Mouse (Mus musculus) heart, embryonic 15.5 days (tissue): ENCODE data around the gene Sorbs1. TPM values are rescaled to one million over a fixed set of nuclear protein-coding genes. Genes with fewer than 3 reads are reported as not detected.

Experiments used
- ATAC-seq: fragments of 200-750 bp; cut with Nextera tagmentation; replicated peaks from 2 replicates; pipeline ENCODE4 v1.8.0; 2017; ENCODE audit warnings: low read depth, moderate TSS enrichment; ENCODE audit not compliant: insufficient number of reproducible peaks, insufficient read depth, low FRiP score
- H3K27ac ChIP-seq: fragments of 300-500 bp; sonication (generic); 2 replicates; pipeline ENCODE4 v1.5.1; 2015; ENCODE audit warnings: mild to moderate bottlenecking, inconsistent platforms
- H3K27me3 ChIP-seq: fragments of 300-500 bp; sonication (generic); 2 replicates; pipeline ENCODE4 v1.6.1; 2015; ENCODE audit warnings: inconsistent platforms
- H3K36me3 ChIP-seq: fragments of 300-500 bp; sonication (generic); 2 replicates; pipeline ENCODE4 v1.6.1; 2015; ENCODE audit warnings: mild to moderate bottlenecking, inconsistent platforms
- H3K4me1 ChIP-seq: fragments of 300-500 bp; sonication (generic); replicated peaks from 2 replicates; pipeline ENCODE4 v1.6.1; 2015; ENCODE audit warnings: inconsistent platforms
- H3K4me2 ChIP-seq: fragments of 300-500 bp; sonication (generic); 2 replicates; pipeline ENCODE4 v1.6.1; 2015; ENCODE audit warnings: inconsistent platforms, mild to moderate bottlenecking, moderate library complexity
- H3K4me3 ChIP-seq: fragments of 300-500 bp; sonication (generic); 2 replicates; pipeline ENCODE4 v1.5.1; 2015; ENCODE audit warnings: mild to moderate bottlenecking, inconsistent platforms
- H3K9ac ChIP-seq: fragments of 300-500 bp; sonication (generic); 2 replicates; pipeline ENCODE4 v1.6.1; 2015; ENCODE audit warnings: mild to moderate bottlenecking, inconsistent platforms
- H3K9me3 ChIP-seq: fragments of 300-500 bp; sonication (generic); replicated peaks from 2 replicates; pipeline ENCODE4 v1.6.1; 2016; ENCODE audit warnings: inconsistent platforms
- WGBS: fragments of 180-500 bp; shearing (Covaris S2); methylation state at CpG from one replicate; pipeline ENCODE4 v1.1.7; 2015; ENCODE audit warnings: mixed read lengths; 5-methylcytosine and 5-hydroxymethylcytosine counted together
- polyA plus RNA-seq: library from polyadenylated mRNA; unstranded; fragments of >200 nt; fragmentation: Nextera tagmentation; extraction: Ambion mirVana; gene quantifications from 2 replicates; pipeline ENCODE4 v1.2.1, GENCODE M21; 2015

Gene Sorbs1
- polyA plus RNA-seq, 1 experiment from 2014 or later: 126 TPM

DNA sequence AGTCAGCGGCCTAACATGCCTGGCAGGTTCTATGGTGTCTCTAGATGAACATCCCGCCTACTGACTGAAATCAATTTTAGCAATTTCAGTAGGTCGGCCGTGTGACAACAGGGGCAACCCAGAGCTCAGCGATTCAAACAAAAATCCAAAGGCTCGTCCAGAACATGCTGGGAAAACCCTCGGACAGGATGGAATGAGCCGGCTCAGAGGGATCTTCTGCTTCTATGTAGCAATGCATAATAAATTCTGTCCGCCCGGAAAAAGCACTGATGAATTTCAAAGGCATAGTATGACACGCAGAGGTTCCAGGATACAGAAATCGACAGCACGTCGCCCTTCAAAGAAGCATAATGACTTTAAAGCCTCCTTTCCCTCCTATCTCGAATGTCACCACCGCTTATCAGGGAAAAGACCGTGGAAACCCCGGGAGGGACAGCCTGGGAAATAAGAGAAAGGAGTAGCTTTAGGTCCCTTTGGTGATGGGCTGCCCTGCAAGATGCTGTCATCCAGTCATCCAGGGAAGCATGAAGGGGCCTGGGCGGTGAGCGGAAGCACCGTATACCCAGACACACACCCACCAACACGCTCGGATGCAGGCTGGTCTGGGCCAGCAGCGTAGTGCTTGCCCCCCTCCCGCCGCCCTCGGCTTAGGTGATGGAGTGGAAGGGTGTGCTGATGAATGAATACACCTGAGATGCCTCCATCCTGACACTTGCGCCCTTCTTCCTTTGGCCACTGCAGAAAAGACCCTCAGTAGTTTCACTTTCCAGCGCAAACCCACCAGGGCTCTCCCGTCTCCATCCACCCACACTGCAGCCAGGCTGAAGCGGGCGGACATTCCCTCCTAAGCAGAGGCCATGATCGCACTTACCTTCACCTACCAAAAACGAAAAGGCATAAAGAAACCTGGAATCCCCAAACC lies 818 bp downstream of the Sorbs1 start:
- peak overlapping the region; percentile 89 for H3K4me2 ChIP-seq

DNA sequence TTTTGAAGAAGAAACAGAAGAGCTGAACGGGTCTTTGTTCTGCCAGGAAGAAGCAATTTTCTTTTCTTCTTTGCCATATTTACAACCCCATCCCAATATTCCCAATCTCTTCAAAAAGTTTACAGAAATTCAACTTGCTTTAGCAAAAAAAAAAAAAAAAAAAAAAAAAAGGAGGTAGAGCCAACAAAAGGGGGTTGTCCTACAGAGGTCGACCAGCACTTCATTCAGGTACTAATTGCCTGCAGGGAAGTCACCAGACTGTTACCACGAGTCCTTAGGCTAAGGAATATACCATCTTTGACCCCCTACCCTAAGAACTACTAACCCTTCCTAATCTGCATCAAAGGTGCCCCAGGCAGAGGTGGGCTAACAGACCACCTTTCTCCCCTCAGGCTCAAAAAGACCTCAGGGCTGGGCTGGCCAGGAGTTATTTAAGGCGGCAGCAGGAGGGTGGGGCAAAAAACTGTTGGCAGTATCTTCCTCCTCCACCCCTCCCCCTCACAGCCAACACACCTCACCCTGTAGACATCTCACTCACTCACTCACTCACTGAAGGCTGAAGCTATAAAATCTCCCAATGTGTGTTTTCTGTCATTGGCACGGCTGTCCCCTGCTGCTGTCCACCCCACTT lies 1.8 kb downstream of the Sorbs1 start:
- Histone ChIP-seq H3K9me3 (no peaks in the 10 kb centered on the region), H3K4me3 (peak overlapping the region; percentile 85), H3K4me2 (peak overlapping the region; percentile 89), H3K9ac (peak overlapping the region; percentile 92; the same call in 1 of the 2 replicates), H3K36me3 (no peaks in the 10 kb centered on the region), H3K27me3 (no peaks in the 10 kb centered on the region), H3K27ac (peak overlapping the region; percentile 94), H3K4me1 (peaks cover 30% of the 10 kb centered on the region)
- 0 out of 2 replicates have a peak, but pooled peaks have one; percentile 5 for ATAC-seq
- 9% methylated on average over 5 of the region's 5 CpGs for WGBS

More for the DNA sequence above, 818 bp downstream of the Sorbs1 start:
- Histone ChIP-seq H3K36me3 (no peaks in the 10 kb centered on the region), H3K27me3 (no peaks in the 10 kb centered on the region), H3K4me3 (peak overlapping the region; percentile 85), H3K4me1 (peaks cover 30% of the 10 kb centered on the region), H3K27ac (peak overlapping the region; percentile 94), H3K9ac (peak overlapping the region; percentile 92), H3K9me3 (no peaks in the 10 kb centered on the region)
- ATAC-seq: peak; percentile 31
- WGBS: under 1% methylated on average over 34 of the region's 34 CpGs

DNA sequence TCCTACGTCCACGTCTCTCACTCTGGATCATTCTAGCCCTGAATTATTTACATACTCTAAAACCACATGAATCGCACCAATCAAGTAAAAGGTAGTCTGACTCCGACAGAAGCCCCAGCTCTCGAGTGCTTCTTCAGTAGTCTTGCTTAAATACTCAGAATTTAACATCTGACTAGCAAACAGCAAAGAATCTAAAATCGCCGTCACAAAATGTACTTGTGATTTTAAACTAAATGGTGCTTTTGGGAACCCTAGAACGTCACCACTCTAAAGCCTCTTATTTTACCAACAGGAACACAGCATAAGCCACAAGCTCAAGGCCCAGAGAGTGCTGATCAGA lies 2.5 kb downstream of the Sorbs1 start:
- ATAC-seq: no peak
- no peaks in the 10 kb centered on the region for H3K36me3 ChIP-seq
- H3K4me2 ChIP-seq: peak overlapping the region; percentile 89
- H3K27ac ChIP-seq: peak overlapping the region; percentile 94
- no peak overlapping the region; the same call in 1 of the 2 replicates for H3K9ac ChIP-seq
- H3K4me1 ChIP-seq: peaks cover 30% of the 10 kb centered on the region
- no peaks in the 10 kb centered on the region for H3K9me3 ChIP-seq
- no peaks in the 10 kb centered on the region for H3K27me3 ChIP-seq
- peak overlapping the region; percentile 85 for H3K4me3 ChIP-seq
- 65% methylated on average over 8 of the region's 8 CpGs for WGBS

DNA sequence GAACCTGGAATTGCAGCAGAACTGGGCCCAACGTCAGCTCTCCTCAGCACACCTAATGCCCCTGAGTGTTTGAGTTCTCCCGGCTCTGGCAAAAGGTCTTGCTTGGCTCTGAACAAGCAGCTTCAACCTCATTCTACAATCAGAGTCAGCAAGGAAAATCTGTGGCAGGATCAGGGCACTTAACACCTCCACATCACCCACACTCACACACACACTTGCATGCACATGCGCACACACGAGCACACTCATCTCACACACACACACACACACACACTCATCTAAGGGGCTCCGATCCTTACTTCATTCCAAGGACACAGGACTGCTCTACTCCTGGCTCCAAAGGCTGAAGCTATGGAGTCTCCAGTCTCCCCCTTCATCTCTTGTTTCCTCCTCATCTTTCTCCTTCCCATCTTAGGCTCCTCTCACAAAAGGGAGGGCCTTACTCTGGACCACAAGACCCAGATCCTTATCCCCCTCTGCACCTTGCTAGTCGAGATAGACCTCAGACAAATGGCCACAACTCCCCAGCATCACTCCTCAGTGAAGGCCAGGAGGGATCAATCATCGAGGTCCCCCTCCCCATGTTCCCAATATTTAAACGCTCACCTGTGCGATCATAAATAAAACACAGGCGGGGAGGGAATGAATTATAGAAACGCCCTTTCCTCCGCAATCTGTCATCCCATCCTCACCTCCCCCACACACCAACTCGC lies 3.0 kb downstream of the Sorbs1 start:
- Histone ChIP-seq H3K4me2 (peak overlapping the region; percentile 89), H3K27me3 (no peaks in the 10 kb centered on the region), H3K27ac (peak overlapping the region; percentile 37; the same call in 1 of the 2 replicates), H3K9me3 (no peaks in the 10 kb centered on the region), H3K9ac (peak overlapping the region; percentile 15; the same call in 1 of the 2 replicates), H3K4me1 (peaks cover 30% of the 10 kb centered on the region), H3K36me3 (no peaks in the 10 kb centered on the region), H3K4me3 (0 out of 2 replicates have a peak overlapping the region, but pooled peaks have one; percentile 85)
- ATAC-seq: no peak
- WGBS: 62% methylated on average over 13 of the region's 13 CpGs

DNA sequence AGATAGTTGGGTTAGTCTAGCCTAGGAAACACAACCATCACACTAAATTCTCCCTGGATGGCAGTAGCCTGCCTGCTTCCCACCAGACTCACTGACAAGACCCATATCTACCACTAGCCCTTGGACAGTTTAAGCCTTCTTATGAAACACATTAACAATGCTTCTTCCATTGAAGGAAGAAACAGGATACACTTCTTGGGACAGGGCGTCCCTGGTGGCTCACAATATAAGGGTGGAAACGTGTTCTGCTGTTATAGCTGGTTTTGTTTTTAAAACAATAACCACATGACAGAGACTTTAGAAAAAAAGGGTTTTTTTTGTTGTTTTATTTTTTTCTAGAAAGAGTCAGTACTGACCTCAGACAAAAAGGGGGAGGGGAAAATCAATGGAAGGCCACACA lies 4.3 kb downstream of the Sorbs1 start:
- peaks cover 38% of the 10 kb centered on the region for H3K4me1 ChIP-seq
- no peaks in the 10 kb centered on the region for H3K36me3 ChIP-seq
- peak overlapping the region; percentile 51; the same call in 1 of the 2 replicates for H3K27ac ChIP-seq
- WGBS: 76% methylated on average over 2 of the region's 2 CpGs
- no peak overlapping the region for H3K4me3 ChIP-seq
- no peaks in the 10 kb centered on the region for H3K9me3 ChIP-seq
- no peak overlapping the region for H3K9ac ChIP-seq
- no peaks in the 10 kb centered on the region for H3K27me3 ChIP-seq
- no peak for ATAC-seq
- H3K4me2 ChIP-seq: no peak overlapping the region

DNA sequence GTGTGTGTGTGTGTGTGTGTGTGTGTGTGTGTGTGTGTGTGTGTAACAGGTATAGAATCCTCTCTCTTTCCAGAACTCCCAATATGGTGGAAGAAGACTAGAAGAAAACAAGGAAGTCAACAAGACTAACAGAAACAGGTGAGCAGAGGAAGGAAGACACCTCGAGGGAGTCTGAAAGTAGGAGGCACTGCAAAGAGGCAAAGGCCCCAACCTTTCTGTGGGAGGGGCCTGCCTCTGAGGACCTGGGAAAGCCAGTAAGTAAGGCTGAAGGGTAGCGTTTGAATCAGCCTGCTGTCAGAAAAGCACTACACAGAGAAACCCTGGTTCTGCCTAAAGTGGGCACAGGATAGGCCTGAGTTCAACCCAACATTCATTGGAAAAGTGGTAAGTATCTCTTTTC lies 4.7 kb downstream of the Sorbs1 start:
- Histone ChIP-seq H3K9ac (no peak overlapping the region), H3K27ac (peak overlapping the region; percentile 51; the same call in 1 of the 2 replicates), H3K36me3 (no peaks in the 10 kb centered on the region), H3K9me3 (no peaks in the 10 kb centered on the region), H3K4me1 (peaks cover 41% of the 10 kb centered on the region), H3K27me3 (no peaks in the 10 kb centered on the region), H3K4me2 (no peak overlapping the region), H3K4me3 (no peak overlapping the region)
- no peak for ATAC-seq
- 49% methylated on average over 2 of the region's 2 CpGs for WGBS

DNA sequence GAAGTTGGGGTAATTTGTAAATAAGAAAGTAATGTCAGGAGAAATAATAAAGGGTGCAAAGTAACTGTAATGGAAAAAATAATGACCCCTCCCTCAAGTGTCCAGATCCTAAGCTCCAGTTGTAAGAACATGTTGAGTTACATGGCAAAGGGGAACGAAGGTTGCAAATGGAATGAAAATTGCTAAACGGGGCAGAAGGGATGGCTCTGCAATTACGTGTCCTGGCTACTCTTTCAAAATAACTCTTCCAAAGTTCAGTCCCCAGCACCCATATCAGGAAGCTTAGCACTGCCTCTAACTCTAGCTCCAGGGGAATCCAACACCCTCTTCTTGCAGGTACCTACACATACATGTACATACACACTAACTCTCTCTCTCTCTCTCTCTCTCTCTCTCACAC lies 6.6 kb downstream of the Sorbs1 start:
- H3K9ac ChIP-seq: no peak overlapping the region

DNA sequence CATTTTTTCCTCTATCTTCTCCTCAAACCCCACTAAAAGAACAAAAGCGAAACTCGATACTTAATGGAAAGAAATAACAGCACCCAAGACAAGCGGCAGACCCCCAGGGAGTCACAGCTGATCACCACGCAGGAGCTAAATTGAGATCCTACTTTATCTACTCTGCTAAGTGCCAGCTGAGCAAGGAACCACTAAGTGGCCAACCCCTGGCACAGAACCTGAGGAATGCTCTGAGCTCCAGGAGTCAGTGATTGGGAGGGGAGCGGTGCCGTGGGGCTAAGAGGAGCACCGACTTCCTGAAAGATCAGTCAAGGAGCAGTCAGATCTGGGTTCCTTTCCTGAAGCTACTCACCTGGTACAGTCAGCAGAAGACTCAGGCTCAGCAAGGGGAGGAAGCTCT lies 9.2 kb downstream of the Sorbs1 start:
- no peak overlapping the region for H3K4me3 ChIP-seq
- no peaks in the 10 kb centered on the region for H3K9me3 ChIP-seq
- H3K4me1 ChIP-seq: peaks cover 39% of the 10 kb centered on the region
- peak overlapping the region; percentile 75 for H3K27ac ChIP-seq
- H3K36me3 ChIP-seq: no peaks in the 10 kb centered on the region
- no peak overlapping the region; the same call in 1 of the 2 replicates for H3K9ac ChIP-seq
- H3K27me3 ChIP-seq: no peaks in the 10 kb centered on the region
- peak overlapping the region; percentile 48 for H3K4me2 ChIP-seq
- ATAC-seq: peak; percentile 60; the same call in 1 of the 2 replicates
- 51% methylated on average over 7 of the region's 7 CpGs for WGBS

More for the DNA sequence above, 6.6 kb downstream of the Sorbs1 start:
- Histone ChIP-seq H3K36me3 (no peaks in the 10 kb centered on the region), H3K27ac (no peak overlapping the region), H3K27me3 (no peaks in the 10 kb centered on the region), H3K4me3 (no peak overlapping the region), H3K9me3 (no peaks in the 10 kb centered on the region), H3K4me1 (peaks cover 46% of the 10 kb centered on the region), H3K4me2 (no peak overlapping the region)
- no peak for ATAC-seq
- 96% methylated on average over 3 of the region's 3 CpGs for WGBS

DNA sequence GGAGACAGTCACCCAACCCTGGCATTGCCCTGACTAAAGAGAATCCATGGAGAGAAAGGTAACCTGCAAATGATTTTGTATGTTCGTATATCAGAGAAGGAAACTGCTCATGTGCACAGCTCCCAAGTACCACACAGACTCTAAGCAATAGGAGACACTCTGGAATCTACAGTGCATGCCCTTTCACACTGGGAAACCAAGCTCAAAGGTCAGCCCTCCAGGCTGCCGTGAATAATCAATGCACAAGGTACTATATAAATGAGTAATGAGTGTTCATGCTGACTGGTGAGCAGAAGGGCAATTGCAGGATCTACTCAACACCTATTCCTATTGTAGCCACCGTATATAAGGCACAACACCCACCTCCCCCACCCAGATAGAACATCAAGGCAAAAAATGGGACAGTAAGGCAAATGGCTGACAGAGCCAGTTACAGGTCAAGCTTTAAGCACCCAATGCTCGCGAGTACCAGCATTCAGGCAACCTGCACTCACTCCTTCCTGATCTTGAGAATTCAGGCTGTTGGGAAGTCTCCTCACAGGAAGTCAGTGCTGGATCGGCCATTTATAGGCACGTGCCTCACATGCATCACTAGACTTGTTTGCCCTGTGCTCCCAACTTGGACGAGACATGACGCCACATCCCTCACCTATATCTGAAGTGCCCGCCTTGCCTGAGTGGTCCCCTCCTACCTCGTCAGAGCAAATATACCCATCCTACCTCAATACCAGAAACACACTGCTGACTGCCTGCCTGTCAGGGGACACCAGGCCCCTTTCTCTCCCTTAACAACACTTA lies 13.4 kb downstream of the Sorbs1 start:
- Histone ChIP-seq H3K9me3 (no peaks in the 10 kb centered on the region), H3K36me3 (no peaks in the 10 kb centered on the region), H3K4me1 (peaks cover 72% of the 10 kb centered on the region), H3K4me2 (no peak overlapping the region), H3K27me3 (no peaks in the 10 kb centered on the region), H3K9ac (no peak overlapping the region), H3K4me3 (no peak overlapping the region), H3K27ac (peak overlapping the region; percentile 71)
- ATAC-seq: no peak
- WGBS: 70% methylated on average over 11 of the region's 11 CpGs

DNA sequence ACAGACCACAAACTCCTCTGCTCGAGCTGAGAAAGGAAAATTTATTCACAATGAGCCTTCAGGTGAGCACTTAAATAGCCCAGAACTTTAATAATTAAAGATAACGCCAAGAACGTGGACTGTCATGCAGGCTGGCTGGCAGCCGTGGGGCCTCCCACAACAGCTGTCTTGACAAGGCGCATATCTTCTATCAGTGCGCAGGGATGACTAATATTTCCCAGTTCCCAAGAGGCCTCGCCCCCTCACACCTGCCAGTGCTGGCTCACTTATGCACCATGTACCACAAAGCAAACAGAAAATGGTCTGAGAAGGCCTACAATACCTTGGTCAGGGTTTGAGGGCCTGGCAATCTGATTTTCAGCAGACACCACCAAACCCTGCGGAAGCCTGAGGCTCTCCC lies 14.4 kb downstream of the Sorbs1 start:
- ATAC-seq: peak; percentile 48; the same call in 1 of the 2 replicates
- peaks cover 72% of the 10 kb centered on the region for H3K4me1 ChIP-seq
- peak overlapping the region; percentile 71 for H3K27ac ChIP-seq
- no peaks in the 10 kb centered on the region for H3K36me3 ChIP-seq
- no peak overlapping the region for H3K9ac ChIP-seq
- no peaks in the 10 kb centered on the region for H3K9me3 ChIP-seq
- no peak overlapping the region for H3K4me3 ChIP-seq
- WGBS: 33% methylated on average over 8 of the region's 8 CpGs
- no peaks in the 10 kb centered on the region for H3K27me3 ChIP-seq
- H3K4me2 ChIP-seq: no peak overlapping the region
